Mouse (Mus musculus): ENCODE measurements around the gene Ndfip2. TPM values are rescaled to one million over a fixed set of nuclear protein-coding genes. Genes with fewer than 3 reads are reported as not detected.

The Ndfip2 gene
- 5.0 and 5.5 TPM in 2 replicates for polyA plus RNA-seq (2012)

DNA sequence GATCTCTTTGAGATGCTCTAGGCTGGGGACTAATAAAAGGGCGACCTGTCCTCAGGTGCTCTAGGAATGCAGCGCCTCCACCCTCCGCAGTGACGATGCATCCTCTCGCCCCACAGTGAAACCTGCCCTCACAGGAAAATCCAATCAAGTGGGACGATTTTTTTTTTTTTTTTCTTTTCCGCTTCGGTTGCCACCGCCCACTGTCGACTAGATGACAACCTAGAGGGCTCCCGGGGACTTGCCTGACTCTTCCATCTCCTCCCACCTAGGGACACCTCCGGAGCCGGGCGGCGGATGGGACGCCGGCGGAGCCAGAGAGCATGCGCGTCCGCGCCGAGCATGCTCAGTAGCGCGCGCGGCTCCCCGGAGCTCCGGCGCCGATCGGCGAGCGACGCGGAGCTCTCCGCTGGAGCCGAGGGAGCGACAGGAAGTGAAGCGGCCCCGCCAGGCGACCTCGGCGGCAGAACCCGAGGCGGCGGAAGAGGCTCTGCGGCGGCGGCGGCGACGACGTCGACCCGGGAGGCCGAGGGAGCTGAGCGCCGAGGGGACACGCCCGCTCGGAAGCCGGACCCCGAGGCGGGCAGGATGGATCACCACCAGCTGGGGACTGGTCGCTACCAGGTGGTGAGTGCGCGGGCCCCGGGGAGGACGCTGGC is at the start of gene Ndfip2:
TSS of gene Ndfip2 (plus strand) at position 195 of the 656 bp plus-strand sequence.

Other genes starting within 250 kb of the Ndfip2 start
- 9.9 and 11.2 TPM in 2 replicates for gene Rbm26, start 81.2 kb upstream of the Ndfip2 start, polyA plus RNA-seq (2012)